Mouse (Mus musculus) heart, postnatal 0 days (tissue): ENCODE data around the gene Arl15. TPM values are rescaled to one million over a fixed set of nuclear protein-coding genes. Genes with fewer than 3 reads are reported as not detected.

ENCODE experiments used
- ATAC-seq: fragments of 200-750 bp; cut with Nextera tagmentation; 2 replicates; pipeline ENCODE4 v1.8.0; 2017; ENCODE audit warnings: low read depth, moderate number of reproducible peaks, moderate library complexity; ENCODE audit not compliant: insufficient read depth
- DNase-seq: peaks from one replicate; pipeline ENCODE4 v3.0.0-alpha.2; 2016; ENCODE audit warnings: low spot score
- H3K27ac ChIP-seq: fragments of 300-500 bp; sonication (generic); 2 replicates; pipeline ENCODE4 v1.5.1; 2014; ENCODE audit warnings: low read depth, mild to moderate bottlenecking
- H3K27me3 ChIP-seq: fragments of 300-500 bp; sonication (generic); 2 replicates; pipeline ENCODE4 v1.6.1; 2014; ENCODE audit warnings: low read length, mixed read lengths; ENCODE audit not compliant: control insufficient read depth, insufficient read depth
- H3K36me3 ChIP-seq: fragments of 300-500 bp; sonication (generic); replicated peaks from 2 replicates; pipeline ENCODE4 v1.6.1; 2014; ENCODE audit warnings: low read length, mixed read lengths; ENCODE audit not compliant: control insufficient read depth, insufficient read depth
- H3K4me1 ChIP-seq: fragments of 300-500 bp; sonication (generic); 2 replicates; pipeline ENCODE4 v1.6.1; 2014; ENCODE audit warnings: antibody characterized with exemption; ENCODE audit not compliant: control insufficient read depth, insufficient read depth
- H3K4me2 ChIP-seq: fragments of 300-500 bp; sonication (generic); 2 replicates; pipeline ENCODE4 v1.6.1; 2014; ENCODE audit warnings: low read depth, mild to moderate bottlenecking, low read length, moderate library complexity
- H3K4me3 ChIP-seq: fragments of 300-500 bp; sonication (generic); 2 replicates; pipeline ENCODE4 v1.5.1; 2014; ENCODE audit warnings: low read depth, low read length
- H3K9ac ChIP-seq: fragments of 300-500 bp; sonication (generic); replicated peaks from 2 replicates; pipeline ENCODE4 v1.6.1; 2014; ENCODE audit warnings: low read depth, low read length, mixed read lengths
- H3K9me3 ChIP-seq: fragments of 300-500 bp; sonication (generic); replicated peaks from 2 replicates; pipeline ENCODE4 v1.6.1; 2016; ENCODE audit warnings: low read length; ENCODE audit not compliant: control insufficient read depth
- CTCF ChIP-seq: IDR thresholded peaks from 2 replicates; pipeline ENCODE4 v1.5.1; 2016; ENCODE audit warnings: antibody characterized with exemption, control low read depth, low read depth
- EP300 ChIP-seq: IDR thresholded peaks from 2 replicates; pipeline ENCODE4 v1.6.1; 2016; ENCODE audit warnings: antibody characterized with exemption, low read depth
- WGBS: fragments of 180-500 bp; shearing (Covaris S2); extraction: QIAGEN DNeasy Blood & Tissue Kit; methylation state at CpG from one replicate; pipeline ENCODE4 v1.1.7; 2014; 5-methylcytosine and 5-hydroxymethylcytosine counted together
- polyA plus RNA-seq: library from polyadenylated mRNA; unstranded; fragments of >200 nt; fragmentation: Nextera tagmentation; extraction: Ambion mirVana; gene quantifications from 2 replicates; pipeline ENCODE4 v1.2.1, GENCODE M21; 2015
- total RNA-seq: library from RNA; depleted of rRNA; stranded (reverse); fragments of >200 nt; gene quantifications from 2 replicates; pipeline ENCODE4 v1.2.3, GENCODE M21; 2014; ENCODE audit warnings: low replicate concordance

The Arl15 gene
- total and polyA plus RNA-seq, 2 experiments from 2014 or later, result 3.9 to 16.5 TPM

DNA sequence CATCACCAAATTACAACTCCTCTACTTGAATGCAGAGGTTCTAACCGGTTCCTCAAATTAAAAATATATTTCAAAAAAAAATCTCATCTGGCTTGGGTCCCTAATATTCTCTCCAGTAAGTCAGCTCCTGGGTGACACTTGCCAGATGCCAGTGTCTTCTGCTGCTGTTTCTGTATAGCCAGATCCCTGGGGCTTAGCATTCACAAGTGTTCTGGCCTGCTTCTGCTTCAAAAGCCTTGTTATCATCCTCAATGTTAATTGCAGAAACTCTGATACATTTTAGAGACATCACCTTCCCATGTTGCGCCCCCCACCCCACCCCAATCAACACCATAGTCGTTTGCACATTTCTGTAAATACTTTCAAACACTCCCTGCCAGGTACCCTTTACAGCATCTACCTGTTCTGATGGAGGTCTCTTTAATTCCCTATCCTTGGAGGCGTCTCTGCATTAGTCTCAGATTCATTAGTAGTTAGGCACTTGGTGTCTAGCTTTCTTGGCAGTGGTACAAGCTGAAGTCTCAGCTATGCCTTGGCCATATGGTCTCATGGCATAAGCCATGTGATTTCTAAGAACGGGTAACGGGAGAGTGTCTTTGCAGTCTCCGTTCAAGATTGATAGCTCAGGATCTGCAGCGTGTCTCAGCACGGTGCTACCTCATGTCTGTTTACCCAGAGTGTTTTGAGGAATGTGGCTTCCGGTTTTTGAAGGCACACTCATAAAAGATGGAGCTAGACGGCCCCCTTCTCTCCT is 336.4 kb downstream of the Arl15 start:
- no peak for ATAC-seq
- H3K36me3 ChIP-seq, result 0 out of 2 replicates have a peak, but pooled peaks cover 3% of the 10 kb centered on the region
- DNase-seq, result no peak
- no peak overlapping the region for H3K9ac ChIP-seq
- no peak overlapping the region for H3K4me3 ChIP-seq
- H3K4me2 ChIP-seq, result no peak overlapping the region
- no peaks in the 10 kb centered on the region for H3K27me3 ChIP-seq
- no peak for TF ChIP-seq EP300
- TF ChIP-seq CTCF, result no peak
- no peak overlapping the region for H3K27ac ChIP-seq
- 0 out of 2 replicates have a peak, but pooled peaks cover 3% of the 10 kb centered on the region for H3K9me3 ChIP-seq
- H3K4me1 ChIP-seq, result no peaks in the 10 kb centered on the region
- 63% methylated on average over 11 of the region's 11 CpGs for WGBS

DNA sequence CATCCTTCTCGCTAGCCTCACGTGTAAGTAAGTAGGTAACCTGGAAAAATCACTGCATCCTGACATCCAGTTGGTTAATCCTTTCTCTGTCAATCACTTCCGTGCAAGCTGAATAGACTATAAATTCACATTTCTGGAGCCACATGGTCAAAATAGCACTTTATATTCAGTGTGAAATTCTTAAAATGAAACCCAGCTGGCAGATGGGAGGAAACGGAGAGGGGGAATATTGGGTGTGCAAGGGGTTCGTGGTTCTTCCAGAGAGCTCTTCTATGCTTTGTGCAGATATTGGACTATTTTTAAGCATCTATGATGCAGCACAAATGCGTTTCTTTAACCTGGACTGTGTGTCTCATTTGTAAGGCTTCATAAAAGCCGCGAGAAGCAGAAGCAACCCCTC is 344.6 kb downstream of the Arl15 start:
- H3K9ac ChIP-seq, result no peak overlapping the region
- H3K4me1 ChIP-seq, result no peaks in the 10 kb centered on the region
- no peak overlapping the region for H3K4me2 ChIP-seq
- no peaks in the 10 kb centered on the region for H3K36me3 ChIP-seq
- DNase-seq, result no peak
- H3K9me3 ChIP-seq, result no peaks in the 10 kb centered on the region
- H3K27ac ChIP-seq, result no peak overlapping the region
- no peaks in the 10 kb centered on the region for H3K27me3 ChIP-seq
- ATAC-seq, result no peak
- no peak overlapping the region for H3K4me3 ChIP-seq
- 85% methylated on average over 8 of the region's 8 CpGs for WGBS
- TF ChIP-seq EP300 (no peak), CTCF (no peak)

- no peak for ATAC-seq
- Histone ChIP-seq H3K27ac (no peak overlapping the region), H3K27me3 (no peaks in the 10 kb centered on the region), H3K4me2 (no peak overlapping the region), H3K4me3 (no peak overlapping the region), H3K36me3 (no peaks in the 10 kb centered on the region), H3K4me1 (no peaks in the 10 kb centered on the region), H3K9ac (no peak overlapping the region), H3K9me3 (no peaks in the 10 kb centered on the region)
- TF ChIP-seq CTCF (no peak), EP300 (no peak)
- WGBS, result 78% methylated on average over 9 of the region's 9 CpGs
- no peak for DNase-seq
Observed at GRCm38 (mm10) chr13:114139570-114139969, 345.3 kb downstream of the Arl15 start.

- Histone ChIP-seq H3K4me3 (no peak overlapping the region), H3K9me3 (no peaks in the 10 kb centered on the region), H3K4me1 (no peaks in the 10 kb centered on the region), H3K36me3 (no peaks in the 10 kb centered on the region), H3K27ac (no peak overlapping the region), H3K9ac (no peak overlapping the region), H3K4me2 (no peak overlapping the region), H3K27me3 (no peaks in the 10 kb centered on the region)
- WGBS, result 58% methylated on average over 8 of the region's 8 CpGs
- ATAC-seq, result peak; percentile 30
- no peak for DNase-seq
- TF ChIP-seq CTCF, result peak; percentile 35
- TF ChIP-seq EP300, result no peak
Observed at GRCm38 (mm10) chr13:114142826-114143225, 348.5 kb downstream of the Arl15 start.

- ATAC-seq, result no peak
- H3K36me3 ChIP-seq, result no peaks in the 10 kb centered on the region
- no peak overlapping the region for H3K4me2 ChIP-seq
- DNase-seq, result no peak
- 79% methylated on average over 1 of the region's 1 CpGs for WGBS
- no peaks in the 10 kb centered on the region for H3K9me3 ChIP-seq
- no peaks in the 10 kb centered on the region for H3K4me1 ChIP-seq
- TF ChIP-seq EP300, result no peak
- TF ChIP-seq CTCF, result no peak
- H3K9ac ChIP-seq, result no peak overlapping the region
- H3K27me3 ChIP-seq, result no peaks in the 10 kb centered on the region
- H3K4me3 ChIP-seq, result no peak overlapping the region
- no peak overlapping the region for H3K27ac ChIP-seq
Observed at GRCm38 (mm10) chr13:114143247-114143646, 348.9 kb downstream of the Arl15 start.
